Mouse (Mus musculus): ENCODE results near the gene Rcor2. TPM values are rescaled to one million over a fixed set of nuclear protein-coding genes. Genes with fewer than 3 reads are reported as not detected.

The Rcor2 gene
- polyA plus RNA-seq (2014; fragmentation: Illumina TruSeq; extraction: RNeasy Lipid Tissue Mini Kit (QIAGEN cat#74804); ENCODE audit: low read depth, low replicate concordance): 0.29 TPM

DNA sequence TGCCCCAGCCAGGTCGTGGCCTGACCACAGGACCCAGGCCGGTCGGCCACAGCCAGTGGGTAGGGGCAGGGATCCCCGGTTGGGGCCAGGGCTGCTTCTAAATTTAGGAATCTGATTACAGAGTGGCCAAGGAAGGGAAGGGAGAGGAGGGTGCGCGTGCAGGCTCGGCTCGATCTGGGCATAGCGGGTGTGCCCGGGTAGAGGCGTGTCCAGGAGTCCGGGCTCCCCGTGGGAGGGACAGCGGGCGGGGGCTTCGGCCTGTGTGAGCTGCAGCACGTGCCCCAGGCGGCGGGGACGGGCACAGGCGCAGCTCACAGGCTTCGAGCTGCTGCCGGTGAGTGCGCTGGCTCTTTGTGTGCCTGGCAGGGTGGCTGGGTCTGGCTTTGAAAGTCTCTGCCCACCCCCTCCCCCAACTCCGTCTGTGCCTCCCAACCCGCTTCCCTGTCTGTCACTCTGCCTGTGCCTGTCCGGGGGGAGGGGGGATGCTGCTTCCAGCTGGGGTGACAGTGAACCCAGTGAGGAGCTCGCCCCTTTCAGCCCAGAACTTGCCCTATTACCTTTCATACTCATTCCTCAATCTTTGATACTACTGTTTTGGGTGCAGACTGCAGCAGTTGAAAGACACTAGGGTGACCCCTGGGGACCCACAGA is at the start of gene Rcor2:
Gene Rcor2, plus strand, starts transcription at position 235 of the 651 bp plus-strand sequence.

DNA sequence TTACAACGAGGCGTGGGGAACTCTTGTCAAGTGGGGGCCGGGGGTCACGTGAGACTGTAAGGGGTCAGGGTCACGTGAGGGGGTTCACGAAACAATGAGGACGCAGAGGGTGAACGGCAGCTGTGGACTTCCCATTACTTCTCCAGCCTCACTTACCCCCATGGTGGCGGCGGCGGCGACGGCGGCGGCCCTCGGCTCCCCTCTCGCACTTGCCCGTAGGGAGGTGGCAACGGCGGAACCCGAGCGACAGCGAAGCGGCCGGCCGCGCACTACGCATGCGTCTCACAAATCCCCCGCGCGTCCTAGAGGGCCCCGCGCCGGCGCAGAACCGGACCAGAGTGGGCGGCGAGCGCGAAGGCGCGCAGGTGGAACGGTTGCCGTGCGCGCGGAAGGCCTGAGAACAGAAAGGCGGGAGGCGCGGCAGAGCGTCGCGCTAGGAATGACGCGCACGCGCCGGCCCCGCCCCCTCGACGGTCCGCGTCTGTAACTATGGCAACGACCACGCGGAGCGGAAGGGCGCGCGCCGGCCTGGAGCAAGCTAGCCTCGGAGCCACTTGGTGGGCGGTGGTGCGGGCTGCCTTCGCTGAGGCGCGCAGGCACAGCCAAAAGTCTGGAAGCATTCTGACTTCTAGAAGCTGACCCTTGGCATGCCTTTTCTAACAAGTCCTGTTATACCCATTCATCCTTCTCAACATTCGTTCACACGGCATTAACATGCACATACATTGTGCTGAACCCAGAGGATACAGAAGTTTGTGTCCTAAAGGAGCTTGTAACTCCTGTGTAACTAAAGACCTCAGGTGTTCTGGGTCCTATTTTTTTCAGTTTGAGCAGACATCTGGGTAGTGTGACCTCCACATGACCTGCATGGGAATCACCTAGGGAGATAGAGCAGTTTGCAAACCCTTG is 26.1 kb upstream of the Rcor2 start, which contains the start of gene Naa40:
Gene Naa40, minus strand, starts transcription at position 402 of the 909 bp plus-strand sequence.

Other genes starting within 250 kb of the Rcor2 start
- not detected for gene Fermt3, start 247.9 kb upstream of the Rcor2 start, polyA plus RNA-seq (2014; fragmentation: Illumina TruSeq; extraction: RNeasy Lipid Tissue Mini Kit (QIAGEN cat#74804); ENCODE audit: low read depth, low replicate concordance)
- gene Stip1, start 227.4 kb upstream of the Rcor2 start, polyA plus RNA-seq (2014; fragmentation: Illumina TruSeq; extraction: RNeasy Lipid Tissue Mini Kit (QIAGEN cat#74804); ENCODE audit: low read depth, low replicate concordance): 79.5 TPM
- 5.6 TPM for gene Macrod1, start 210.5 kb upstream of the Rcor2 start, polyA plus RNA-seq (2014; fragmentation: Illumina TruSeq; extraction: RNeasy Lipid Tissue Mini Kit (QIAGEN cat#74804); ENCODE audit: low read depth, low replicate concordance)
- gene Flrt1, start 161.6 kb upstream of the Rcor2 start, polyA plus RNA-seq (2014; fragmentation: Illumina TruSeq; extraction: RNeasy Lipid Tissue Mini Kit (QIAGEN cat#74804); ENCODE audit: low read depth, low replicate concordance): 1.2 TPM
- gene Otub1, start 61.0 kb upstream of the Rcor2 start, polyA plus RNA-seq (2014; fragmentation: Illumina TruSeq; extraction: RNeasy Lipid Tissue Mini Kit (QIAGEN cat#74804); ENCODE audit: low read depth, low replicate concordance): 22.5 TPM
- 12.7 TPM for gene Cox8a, start 49.7 kb upstream of the Rcor2 start, polyA plus RNA-seq (2014; fragmentation: Illumina TruSeq; extraction: RNeasy Lipid Tissue Mini Kit (QIAGEN cat#74804); ENCODE audit: low read depth, low replicate concordance)
- gene Naa40, start 26.1 kb upstream of the Rcor2 start, polyA plus RNA-seq (2014; fragmentation: Illumina TruSeq; extraction: RNeasy Lipid Tissue Mini Kit (QIAGEN cat#74804); ENCODE audit: low read depth, low replicate concordance): 25.5 TPM
- gene Mark2, start 74.5 kb downstream of the Rcor2 start, polyA plus RNA-seq (2014; fragmentation: Illumina TruSeq; extraction: RNeasy Lipid Tissue Mini Kit (QIAGEN cat#74804); ENCODE audit: low read depth, low replicate concordance): 46.7 TPM
- 3.2 TPM for gene Spindoc, start 115.7 kb downstream of the Rcor2 start, polyA plus RNA-seq (2014; fragmentation: Illumina TruSeq; extraction: RNeasy Lipid Tissue Mini Kit (QIAGEN cat#74804); ENCODE audit: low read depth, low replicate concordance)
- 0.95 TPM for gene 2700081O15Rik, start 150.3 kb downstream of the Rcor2 start, polyA plus RNA-seq (2014; fragmentation: Illumina TruSeq; extraction: RNeasy Lipid Tissue Mini Kit (QIAGEN cat#74804); ENCODE audit: low read depth, low replicate concordance)
- gene Rtn3, start 216.0 kb downstream of the Rcor2 start, polyA plus RNA-seq (2014; fragmentation: Illumina TruSeq; extraction: RNeasy Lipid Tissue Mini Kit (QIAGEN cat#74804); ENCODE audit: low read depth, low replicate concordance): 277 TPM
- gene Atl3, start 226.7 kb downstream of the Rcor2 start, polyA plus RNA-seq (2014; fragmentation: Illumina TruSeq; extraction: RNeasy Lipid Tissue Mini Kit (QIAGEN cat#74804); ENCODE audit: low read depth, low replicate concordance): 415 TPM